Mouse (Mus musculus) heart, adult 2 months (tissue): ENCODE data around the gene Rab31. TPM values are rescaled to one million over a fixed set of nuclear protein-coding genes. Genes with fewer than 3 reads are reported as not detected.

Experiments used
- DNase-seq, 2 experiments: peaks; one replicate each; pipeline ENCODE4 v3.0.0; 2021
- H3K27ac ChIP-seq: fragments of 200-600 bp; 2 replicates; pipeline ENCODE4 v1.8.1; 2022
- H3K27me3 ChIP-seq: fragments of 200-500 bp; 2 replicates; pipeline ENCODE4 v1.6.1; 2012; ENCODE audit warnings: mild to moderate bottlenecking, low read length, inconsistent platforms, mixed read lengths; ENCODE audit not compliant: control insufficient read depth, insufficient read depth
- H3K36me3 ChIP-seq: fragments of 200-500 bp; 2 replicates; pipeline ENCODE4 v1.6.1; 2012; ENCODE audit warnings: low read length, inconsistent platforms; ENCODE audit not compliant: control insufficient read depth, insufficient read depth
- H3K4me1 ChIP-seq: fragments of 200-500 bp; 2 replicates; pipeline ENCODE4 v1.6.1; 2011; ENCODE audit warnings: low read length; ENCODE audit not compliant: control insufficient read depth, insufficient read depth
- H3K4me3 ChIP-seq: fragments of 200-600 bp; 2 replicates; pipeline ENCODE4 v1.8.1; 2022
- H3K79me2 ChIP-seq: fragments of 200-500 bp; replicated peaks from 2 replicates; pipeline ENCODE4 v1.6.1; 2012; ENCODE audit warnings: mild to moderate bottlenecking, inconsistent platforms, low read length, moderate library complexity, mixed read lengths; ENCODE audit not compliant: control insufficient read depth, insufficient read depth
- H3K9ac ChIP-seq: fragments of 200-500 bp; 2 replicates; pipeline ENCODE4 v1.6.1; 2012; ENCODE audit warnings: low read depth, mild to moderate bottlenecking, control low read depth, inconsistent platforms, low read length, mixed read lengths
- CTCF ChIP-seq: fragments of 200-600 bp; IDR thresholded peaks from 2 replicates; pipeline ENCODE4 v1.8.1; 2022; ENCODE audit warnings: antibody characterized with exemption, mild to moderate bottlenecking, moderate library complexity
- EP300 ChIP-seq: fragments of 200-500 bp; IDR thresholded peaks from 2 replicates; pipeline ENCODE4 v1.6.1; 2011; ENCODE audit warnings: low read depth, low read length, control low read depth; ENCODE audit not compliant: insufficient read depth
- POLR2A ChIP-seq: fragments of 200-500 bp; IDR thresholded peaks from 2 replicates; pipeline ENCODE4 v1.6.1; 2011; ENCODE audit warnings: mild to moderate bottlenecking, low read depth, low read length, control low read depth; ENCODE audit not compliant: insufficient read depth
- WGBS: fragments of 180-500 bp; shearing (Covaris S2); methylation state at CpG from one replicate; pipeline ENCODE4 v1.1.7; 2018; 5-methylcytosine and 5-hydroxymethylcytosine counted together
- intact Hi-C: fragments of 180-260 bp; cut with DNase I; formaldehyde crosslinking; loops from one replicate; pipeline ENCODE4 v1.15.1; 2025
- polyA plus RNA-seq: library from polyadenylated mRNA; depleted of rRNA; stranded (reverse); fragments of >200 nt; gene quantifications from 2 replicates; pipeline ENCODE4 v1.2.3, GENCODE M21; 2012
- total RNA-seq, 2 experiments: library from RNA; stranded (reverse); gene quantifications; 2 replicates each; pipeline ENCODE4 v1.2.3; 2021

Gene Rab31
- total and polyA plus RNA-seq, 3 experiments, result 12.5 to 16.5 (median 13.0) TPM

DNA sequence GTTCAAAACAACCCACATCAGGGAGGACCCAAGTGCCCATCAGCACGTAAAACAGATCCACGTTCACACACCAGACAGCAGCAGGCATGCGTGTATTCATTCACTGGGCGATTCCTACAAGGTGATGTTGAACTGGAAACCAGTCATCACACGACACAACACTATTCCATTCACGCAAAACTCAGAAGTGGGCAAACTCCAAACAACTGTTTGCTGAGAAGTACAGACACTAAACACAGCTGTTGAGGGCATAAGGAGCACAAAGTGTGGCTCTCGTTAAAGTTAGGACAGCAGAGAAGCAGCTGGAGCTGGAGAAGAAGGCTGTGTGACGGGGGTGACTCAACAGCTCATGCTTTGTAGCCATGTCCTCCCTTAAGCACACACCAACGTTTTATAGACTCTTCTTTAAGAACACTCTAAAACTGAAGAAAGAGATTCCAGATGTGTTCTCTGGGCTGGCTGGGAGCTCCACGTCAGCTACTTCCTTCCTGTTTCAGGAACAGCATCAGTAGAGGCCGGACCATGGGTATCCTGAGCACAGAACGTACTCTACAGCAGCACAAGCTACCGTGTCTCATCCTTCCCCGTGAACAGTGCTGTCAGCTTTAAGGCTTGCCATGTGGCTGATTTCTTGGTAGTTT is 92.6 kb downstream of the Rab31 start:
- 0 out of 2 replicates have a peak overlapping the region, but pooled peaks have one; percentile 7 for H3K9ac ChIP-seq

DNA sequence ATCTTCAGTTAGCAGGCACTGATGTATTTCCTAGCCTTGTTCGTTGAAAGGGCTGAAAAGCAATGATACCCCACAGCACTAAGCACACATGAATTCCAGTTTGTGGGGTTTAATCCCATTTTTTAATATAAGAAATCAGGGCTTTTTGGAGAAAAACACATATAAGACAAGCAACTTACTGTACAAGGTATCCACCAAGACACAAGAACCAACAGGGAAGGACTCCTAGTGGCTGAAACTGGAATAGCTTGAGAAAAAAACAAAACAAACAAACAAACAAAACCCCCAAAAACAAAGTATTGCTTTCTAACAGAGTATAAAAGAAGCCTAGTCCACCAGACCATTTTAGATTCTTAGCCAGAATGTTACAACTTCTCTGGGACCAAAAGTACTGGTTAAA is 94.8 kb downstream of the Rab31 start:
- Histone ChIP-seq H3K79me2 (no peaks in the 10 kb centered on the region), H3K9ac (no peak overlapping the region), H3K4me3 (no peak overlapping the region), H3K27ac (no peak overlapping the region), H3K36me3 (no peaks in the 10 kb centered on the region), H3K27me3 (no peaks in the 10 kb centered on the region), H3K4me1 (peaks cover 18% of the 10 kb centered on the region)
- DNase-seq, result no peak
- intact Hi-C loops, result loop anchor here (5.0 kb wide), 2 partner anchors 55 to 60 kb away; no protein-coding TSS in a partner anchor
- no peak for TF ChIP-seq POLR2A
- TF ChIP-seq EP300, result no peak
- TF ChIP-seq CTCF, result peak; percentile 75
- 76% methylated on average over 1 of the region's 1 CpGs for WGBS

More for the DNA sequence above, 92.6 kb downstream of the Rab31 start:
- WGBS, result 52% methylated on average over 14 of the region's 14 CpGs
- intact Hi-C loops, result loop anchor here (5.0 kb wide), 2 partner anchors 52 to 63 kb away; no protein-coding TSS in a partner anchor
- peaks cover 18% of the 10 kb centered on the region for H3K4me1 ChIP-seq
- H3K36me3 ChIP-seq, result no peaks in the 10 kb centered on the region
- peak overlapping the region; percentile 70 for H3K27ac ChIP-seq
- peak in 1 of 2 experiments; percentile 55 for DNase-seq
- TF ChIP-seq POLR2A, result peak; percentile 70
- peak; percentile 99 for TF ChIP-seq EP300
- no peak for TF ChIP-seq CTCF
- no peaks in the 10 kb centered on the region for H3K27me3 ChIP-seq
- H3K4me3 ChIP-seq, result no peak overlapping the region
- no peaks in the 10 kb centered on the region for H3K79me2 ChIP-seq

DNA sequence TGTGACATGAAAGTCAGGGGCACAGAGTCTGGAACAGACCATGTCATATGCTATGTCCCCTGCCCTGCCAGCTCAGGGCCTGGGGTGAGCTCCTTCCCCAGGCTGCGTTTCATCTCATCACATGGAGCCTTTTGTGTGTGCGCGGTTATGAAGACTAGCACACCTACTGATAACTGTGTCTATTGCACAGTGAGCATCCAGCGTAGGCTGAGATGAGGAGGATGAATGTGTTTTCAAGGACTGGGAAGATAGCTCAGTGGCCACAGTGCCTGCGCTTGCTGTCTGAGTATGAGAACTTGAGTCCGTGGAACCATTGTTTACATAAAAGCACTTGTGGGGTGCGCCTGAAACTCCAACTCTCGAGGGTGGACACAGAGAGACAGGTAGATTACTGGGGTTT is 96.0 kb downstream of the Rab31 start:
- intact Hi-C loops, result loop anchor here (5.0 kb wide), 2 partner anchors 56 to 59 kb away; no protein-coding TSS in a partner anchor
- Histone ChIP-seq H3K79me2 (no peaks in the 10 kb centered on the region), H3K9ac (no peak overlapping the region), H3K4me1 (peaks cover 18% of the 10 kb centered on the region), H3K27me3 (no peaks in the 10 kb centered on the region), H3K36me3 (no peaks in the 10 kb centered on the region), H3K27ac (no peak overlapping the region), H3K4me3 (no peak overlapping the region)
- 95% methylated on average over 8 of the region's 8 CpGs for WGBS
- DNase-seq, result no peak
- no peak for TF ChIP-seq CTCF

DNA sequence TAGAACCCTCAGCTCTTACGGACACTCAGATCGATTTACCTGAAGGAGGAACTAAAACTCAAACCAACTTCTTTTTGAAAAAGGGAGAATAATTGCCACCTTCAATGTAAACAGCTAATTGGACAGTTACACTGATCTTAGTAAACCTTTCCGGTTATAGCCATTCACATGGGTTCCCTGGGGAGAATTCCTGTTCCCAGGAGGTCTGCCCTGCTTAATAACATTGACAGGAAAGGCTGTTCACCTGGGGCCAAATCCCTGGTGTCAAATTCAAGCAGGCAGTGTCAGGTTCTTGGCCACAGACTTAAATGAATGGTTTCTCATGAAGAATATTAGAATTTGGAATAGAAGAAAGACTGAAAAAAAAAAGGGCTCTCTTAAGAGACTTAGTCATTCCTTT is 96.6 kb downstream of the Rab31 start:
- no peak overlapping the region for H3K27ac ChIP-seq
- TF ChIP-seq EP300 (no peak), POLR2A (no peak), CTCF (no peak)
- 79% methylated on average over 3 of the region's 3 CpGs for WGBS

DNA sequence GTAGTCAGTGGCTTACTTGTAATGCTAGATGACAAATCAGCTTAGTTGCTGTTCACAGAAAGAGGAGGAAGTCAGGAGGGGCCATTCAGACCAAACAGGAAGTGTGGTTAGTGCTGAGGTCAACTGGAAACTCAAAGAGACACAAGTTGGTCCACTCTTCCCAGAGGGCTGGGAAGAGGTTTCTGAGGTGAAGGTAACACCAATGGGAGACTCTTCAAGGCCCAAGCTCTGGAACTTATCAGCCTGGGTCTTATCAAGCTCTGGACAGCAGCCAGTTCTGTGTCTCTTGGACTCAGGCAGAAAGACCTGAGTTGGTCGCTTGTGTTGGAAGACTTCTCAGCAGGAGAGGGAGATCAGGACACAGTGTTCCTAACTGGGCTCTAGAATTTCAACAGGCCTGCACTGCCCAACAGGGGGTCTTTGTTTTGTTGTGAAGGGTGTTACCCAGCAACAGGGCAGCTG is 97.8 kb downstream of the Rab31 start:
- intact Hi-C loops, result loop anchor here (5.0 kb wide), 2 partner anchors 57 to 58 kb away; no protein-coding TSS in a partner anchor
- peak in 1 of 2 experiments; percentile 36 for DNase-seq

More for the DNA sequence above, 96.6 kb downstream of the Rab31 start:
- Histone ChIP-seq H3K36me3 (no peaks in the 10 kb centered on the region), H3K9ac (no peak overlapping the region), H3K27me3 (no peaks in the 10 kb centered on the region), H3K79me2 (no peaks in the 10 kb centered on the region), H3K4me3 (no peak overlapping the region), H3K4me1 (peaks cover 17% of the 10 kb centered on the region)
- DNase-seq, result no peak
- intact Hi-C loops, result loop anchor here (5.0 kb wide), 2 partner anchors 56 to 59 kb away; no protein-coding TSS in a partner anchor

DNA sequence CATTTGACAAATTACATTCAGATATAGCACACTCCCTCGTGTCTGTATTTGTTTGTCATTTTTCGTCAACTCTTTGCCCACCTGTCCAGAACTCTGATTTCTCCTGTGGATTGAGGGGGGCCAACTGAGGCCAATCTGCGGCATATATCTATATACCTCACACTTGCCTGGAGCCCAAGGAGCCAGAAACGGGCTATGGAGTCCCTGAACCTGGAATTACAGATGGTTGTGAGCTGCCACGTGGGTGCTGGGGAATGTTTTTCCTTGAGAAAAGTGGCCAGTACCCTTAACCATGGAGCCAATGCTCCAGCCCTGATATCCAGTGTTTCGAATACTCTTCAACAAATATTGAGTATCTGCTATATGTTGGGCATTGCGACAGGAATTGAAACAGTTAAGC is 99.6 kb downstream of the Rab31 start:
- intact Hi-C loops, result no loop called here
- H3K27ac ChIP-seq, result no peak overlapping the region
- H3K4me1 ChIP-seq, result peaks cover 8% of the 10 kb centered on the region
- no peak for DNase-seq
- H3K27me3 ChIP-seq, result no peaks in the 10 kb centered on the region
- WGBS, result 96% methylated on average over 7 of the region's 7 CpGs
- no peaks in the 10 kb centered on the region for H3K79me2 ChIP-seq
- H3K4me3 ChIP-seq, result no peak overlapping the region
- TF ChIP-seq POLR2A (no peak), EP300 (no peak)
- no peak overlapping the region for H3K9ac ChIP-seq
- H3K36me3 ChIP-seq, result no peaks in the 10 kb centered on the region

More for the DNA sequence above, 97.8 kb downstream of the Rab31 start:
- TF ChIP-seq POLR2A, result no peak
- no peak for TF ChIP-seq CTCF
- no peak for TF ChIP-seq EP300
- Histone ChIP-seq H3K27me3 (no peaks in the 10 kb centered on the region), H3K27ac (peak overlapping the region; percentile 32), H3K4me1 (peaks cover 12% of the 10 kb centered on the region), H3K79me2 (no peaks in the 10 kb centered on the region), H3K36me3 (no peaks in the 10 kb centered on the region), H3K4me3 (no peak overlapping the region), H3K9ac (no peak overlapping the region)
- 14% methylated on average over 1 of the region's 1 CpGs for WGBS
